ENCODE assay signal across 25 mouse cellular contexts in genomic region chr10:109155768-109156167, GRCm38 (mm10).
"Had no signal": no experiment of that assay in that cellular context is flagged by ENCODE, and none has a peak within 500 bp of the region (broad histone marks: within the 10 kb centered on the region; RNA-seq: fewer than 3 reads in every experiment).

No protein-coding gene starts in this region.

- H3K36me3 ChIP-seq: heart, embryonic 10.5 days; heart, embryonic 12.5 days; hindbrain, embryonic 10.5 days; hindbrain, embryonic 13.5 days; hindbrain, embryonic 15.5 days; kidney, embryonic 15.5 days; limb, embryonic 15.5 days; liver, embryonic 12.5 days had no signal

- H3K9ac ChIP-seq: heart, embryonic 12.5 days; hindbrain, embryonic 13.5 days; hindbrain, embryonic 15.5 days; kidney, embryonic 15.5 days; limb, embryonic 15.5 days; liver, embryonic 12.5 days had no signal

- H3K27ac ChIP-seq: gastrocnemius, adult 2 months; heart, embryonic 10.5 days; hindbrain, embryonic 10.5 days; hindbrain, embryonic 13.5 days; hindbrain, embryonic 15.5 days; hindbrain, postnatal 0 days; kidney, embryonic 15.5 days; kidney, postnatal 0 days; limb, embryonic 15.5 days; liver, embryonic 12.5 days had no signal

- H3K27me3 ChIP-seq: heart, embryonic 12.5 days; hindbrain, embryonic 13.5 days; hindbrain, embryonic 15.5 days; kidney, embryonic 15.5 days; limb, embryonic 15.5 days; liver, embryonic 12.5 days had no signal

- H3K4me2 ChIP-seq: heart, embryonic 12.5 days; hindbrain, embryonic 13.5 days; hindbrain, embryonic 15.5 days; kidney, embryonic 15.5 days; limb, embryonic 15.5 days; liver, embryonic 12.5 days had no signal

- H3K4me1 ChIP-seq: heart, embryonic 10.5 days; heart, embryonic 12.5 days; hindbrain, embryonic 10.5 days; hindbrain, embryonic 13.5 days; hindbrain, embryonic 15.5 days; kidney, embryonic 15.5 days; limb, embryonic 15.5 days; liver, embryonic 12.5 days had no signal

- H3K9me3 ChIP-seq: heart, embryonic 10.5 days; heart, embryonic 12.5 days; hindbrain, embryonic 10.5 days; hindbrain, embryonic 13.5 days; hindbrain, embryonic 15.5 days; kidney, embryonic 15.5 days; limb, embryonic 15.5 days; liver, embryonic 12.5 days had no signal

- DNase-seq: gastrocnemius, adult 2 months; gastrocnemius, postnatal 10 days; gastrocnemius, postnatal 25 days; heart, adult 18-20 months; heart, postnatal 10 days; heart, postnatal 4 days; kidney, adult 11 months; kidney, adult 2 months; kidney, adult 9 months; kidney, postnatal 14 days; kidney, postnatal 36 days; layer of hippocampus, adult 9-11 months; layer of hippocampus, postnatal 36 days; left cerebral cortex, postnatal 4 days had no signal

- ATAC-seq: hindbrain, postnatal 0 days; intestine, embryonic 16.5 days; liver, embryonic 12.5 days had no signal

- H3K4me3 ChIP-seq: gastrocnemius, adult 2 months; heart, embryonic 10.5 days; heart, embryonic 12.5 days; hindbrain, embryonic 10.5 days; hindbrain, embryonic 13.5 days; hindbrain, embryonic 15.5 days; kidney, embryonic 15.5 days; limb, embryonic 15.5 days; liver, embryonic 12.5 days had no signal
